Mouse (Mus musculus): ENCODE measurements at regions not wholly inside any gene's neighbourhood (a gene's known extent, or its start where the extent isn't known, plus 50 kb on each side); places are given as distances from the start of the nearest gene placed in this dataset.

DNA sequence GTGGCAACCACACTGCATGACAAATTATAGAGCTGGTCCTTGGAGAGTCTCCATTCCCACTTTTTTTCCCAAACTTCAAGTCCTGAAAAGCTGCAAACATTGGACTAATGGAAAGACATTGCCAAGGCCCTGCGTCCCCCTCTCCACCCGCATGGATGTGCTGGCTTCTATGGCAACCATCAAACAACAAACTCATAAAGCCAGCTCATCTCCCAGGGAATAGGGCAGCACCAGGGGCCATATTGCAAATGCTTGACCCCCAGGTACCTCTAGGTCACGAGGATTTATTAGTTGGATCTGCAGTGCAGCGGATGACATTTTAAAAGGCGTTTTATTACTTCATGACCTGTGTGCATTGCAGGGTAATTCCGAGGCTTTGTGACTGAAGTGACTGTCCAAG, 324.5 kb downstream of the Fam49a start:
- no peak for DNase-seq
- intact Hi-C loops (cut with DNase I) = no loop called here

DNA sequence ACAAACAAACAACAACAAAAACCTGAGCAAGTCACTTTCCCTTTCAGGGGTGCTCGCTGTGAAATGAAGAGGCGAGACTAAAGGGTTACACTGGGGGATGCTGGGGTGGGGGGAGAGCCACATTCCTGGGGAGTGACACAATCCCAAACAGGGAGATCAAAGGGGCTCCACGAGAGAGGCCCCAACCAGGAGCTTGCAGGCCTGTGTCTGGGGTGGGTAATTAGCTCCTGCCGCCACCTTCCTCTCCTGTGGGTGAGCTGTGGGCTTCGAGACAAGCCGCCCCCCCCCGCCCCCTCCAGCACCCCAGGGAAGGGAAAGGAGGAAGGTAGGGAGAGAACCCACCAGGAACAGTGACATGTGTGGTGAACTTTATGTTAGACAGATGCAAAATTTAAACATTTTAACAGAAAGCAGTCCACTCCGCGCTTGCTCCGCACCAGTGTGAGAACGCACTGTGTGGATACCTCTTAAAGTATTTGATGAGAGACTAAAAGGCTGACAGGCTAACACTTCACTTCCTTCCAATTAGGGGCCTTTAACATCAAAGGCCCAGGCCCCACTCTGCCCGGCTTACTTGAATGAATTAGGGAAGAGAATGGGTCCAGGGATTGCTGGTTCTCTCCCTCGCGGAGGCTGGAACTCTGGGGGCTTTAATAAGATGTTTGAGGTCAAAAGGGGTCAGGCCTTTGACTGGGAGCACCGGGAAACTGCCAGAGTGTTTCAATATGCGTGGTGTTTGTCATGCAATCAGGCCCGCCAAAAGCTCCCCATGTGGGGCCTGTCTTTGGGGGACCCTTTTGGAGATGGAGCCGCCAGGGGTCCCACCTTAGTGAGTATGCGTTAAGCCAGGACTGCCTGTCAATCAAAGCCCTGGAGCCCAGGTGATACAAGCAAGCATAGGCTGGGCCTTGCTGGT, 319.6 kb downstream of the Fam49a start:
- no peak for DNase-seq
- intact Hi-C loops (cut with DNase I) = no loop called here

- intact Hi-C loops (cut with DNase I) = no loop called here
- DNase-seq = no peak
Observed at GRCm38 (mm10) chr12:12580763-12581178, 318.8 kb downstream of the Fam49a start.

- intact Hi-C loops (cut with DNase I) = no loop called here
Observed at GRCm38 (mm10) chr12:12578278-12578677, 316.3 kb downstream of the Fam49a start.

DNA sequence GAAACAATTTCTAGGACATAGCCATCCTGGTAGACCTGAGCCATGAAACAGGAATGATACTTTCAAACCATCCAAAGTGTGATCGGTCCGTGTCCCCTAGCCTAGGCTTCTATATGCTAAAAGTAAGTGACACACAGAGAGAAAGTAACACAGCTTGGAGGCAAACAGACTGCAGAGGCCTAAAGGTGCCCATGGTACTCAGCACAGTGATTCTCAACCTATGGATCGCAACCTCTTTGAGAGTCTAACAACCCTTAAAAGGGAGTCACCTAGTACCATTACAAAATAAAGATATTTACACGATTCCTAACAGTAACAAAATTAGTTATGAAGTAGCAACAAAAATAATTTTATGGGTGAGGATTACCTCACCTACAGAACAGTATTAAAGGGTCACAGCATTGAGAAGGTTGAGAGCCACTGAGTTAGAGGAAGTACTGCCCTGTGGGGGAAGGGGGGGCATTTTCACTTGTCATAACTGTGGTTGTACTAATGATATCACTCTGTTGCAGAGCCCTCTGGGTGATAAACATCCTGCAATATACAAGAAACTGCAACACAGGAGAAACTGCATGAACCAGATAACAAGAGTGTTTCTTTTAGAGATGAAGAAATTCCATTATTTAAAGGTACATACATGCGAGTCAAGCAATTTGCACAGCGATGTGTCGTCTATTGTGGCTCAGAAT, 308.8 kb downstream of the Fam49a start:
- intact Hi-C loops (cut with DNase I) = no loop called here
- DNase-seq = no peak

More at GRCm38 (mm10) chr12:12578278-12578677, 316.3 kb downstream of the Fam49a start:
- DNase-seq = no peak

GRCm38 (mm10) chr12:12567734-12568104, 305.8 kb downstream of the Fam49a start:
- DNase-seq = no peak
- intact Hi-C loops (cut with DNase I) = no loop called here

DNA sequence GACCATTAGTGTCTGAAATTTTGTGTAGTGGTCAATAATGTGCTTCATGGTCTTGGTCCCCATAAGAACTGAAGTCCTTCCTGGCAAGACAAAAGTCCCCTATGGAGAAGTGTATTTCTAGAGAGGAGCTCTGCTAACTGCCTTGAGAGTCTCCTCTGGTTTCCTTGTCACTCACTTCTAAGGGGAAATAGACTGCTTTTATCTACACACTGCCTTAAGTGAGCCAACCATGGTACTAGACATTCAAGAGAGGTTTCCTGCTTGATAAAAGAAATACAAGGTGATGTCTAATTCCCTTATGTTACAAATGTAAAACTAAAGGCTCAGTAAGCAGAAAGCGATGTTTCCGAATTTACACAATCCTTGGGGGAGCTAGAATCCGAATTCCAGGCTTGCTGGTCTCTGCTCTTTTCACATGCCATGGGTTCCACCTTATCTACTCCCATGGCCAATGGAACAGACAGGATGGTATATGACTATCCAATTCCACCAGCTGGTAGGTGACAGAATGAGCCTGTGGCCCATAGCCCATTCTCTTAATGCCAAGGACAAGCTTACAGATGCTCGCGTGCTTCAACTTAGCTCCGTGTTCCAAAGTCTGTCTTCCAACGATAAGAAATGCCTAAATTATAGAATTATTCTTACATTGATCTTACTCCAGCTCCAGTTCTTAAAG, 305.3 kb downstream of the Fam49a start:
- DNase-seq = no peak

GRCm38 (mm10) chr12:12562267-12562666, 300.3 kb downstream of the Fam49a start:
- intact Hi-C loops (cut with DNase I) = no loop called here
- DNase-seq = no peak

More for the DNA sequence above, 305.3 kb downstream of the Fam49a start:
- intact Hi-C loops (cut with DNase I) = no loop called here

- DNase-seq = no peak
- intact Hi-C loops (cut with DNase I) = no loop called here
Observed at GRCm38 (mm10) chr12:12551818-12552217, 289.9 kb downstream of the Fam49a start.

- intact Hi-C loops (cut with DNase I) = no loop called here
- DNase-seq = no peak
Observed at GRCm38 (mm10) chr12:12549649-12550048, 287.7 kb downstream of the Fam49a start.

DNA sequence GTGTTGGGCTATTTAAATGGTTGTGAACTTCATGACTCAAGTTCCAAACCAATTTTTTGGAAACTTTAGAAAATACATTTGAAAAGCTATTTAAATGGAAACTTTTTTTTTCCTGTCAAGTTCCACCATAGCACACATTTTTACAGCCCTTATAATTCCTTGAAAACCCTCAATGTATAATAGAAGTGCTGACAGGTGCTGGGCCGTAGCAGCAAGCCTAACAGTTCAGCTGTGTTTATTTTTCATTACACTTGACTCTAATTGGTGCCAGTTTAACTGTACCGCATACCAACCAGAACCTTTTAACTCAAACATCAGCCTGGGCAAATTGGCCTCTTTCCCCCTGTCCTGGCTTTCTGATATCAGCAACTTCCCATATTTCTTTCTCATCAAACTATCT, 286.7 kb downstream of the Fam49a start:
- intact Hi-C loops (cut with DNase I) = no loop called here
- no peak for DNase-seq

DNA sequence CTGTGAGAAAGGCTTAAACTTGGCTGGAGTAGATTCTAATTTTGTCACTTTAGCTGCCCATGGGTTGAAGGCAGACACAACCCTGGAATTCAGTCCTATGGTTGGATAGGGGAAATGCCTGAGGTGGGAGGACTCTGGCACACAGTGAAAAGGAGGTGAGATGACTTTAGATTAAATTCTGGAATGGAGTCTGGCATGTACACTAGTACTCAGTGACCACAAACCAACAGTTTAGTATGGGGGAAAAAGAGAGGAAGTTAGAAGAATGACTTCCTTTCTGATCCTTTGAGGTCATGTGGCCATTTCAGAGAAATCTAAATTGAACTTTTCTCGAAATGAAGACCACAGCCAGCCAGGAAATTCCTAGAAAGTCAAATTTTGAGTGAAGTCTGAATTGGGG, 285.5 kb downstream of the Fam49a start:
- intact Hi-C loops (cut with DNase I) = no loop called here
- DNase-seq = no peak

GRCm38 (mm10) chr12:12546372-12547031, 284.6 kb downstream of the Fam49a start:
- intact Hi-C loops (cut with DNase I) = no loop called here
- no peak for DNase-seq

GRCm38 (mm10) chr12:12541076-12542070, 279.4 kb downstream of the Fam49a start:
- DNase-seq = peak in 1 of 2 experiments; percentile 14
- intact Hi-C loops (cut with DNase I) = no loop called here

GRCm38 (mm10) chr12:12539291-12539690, 277.4 kb downstream of the Fam49a start:
- intact Hi-C loops (cut with DNase I) = no loop called here
- DNase-seq = no peak

DNA sequence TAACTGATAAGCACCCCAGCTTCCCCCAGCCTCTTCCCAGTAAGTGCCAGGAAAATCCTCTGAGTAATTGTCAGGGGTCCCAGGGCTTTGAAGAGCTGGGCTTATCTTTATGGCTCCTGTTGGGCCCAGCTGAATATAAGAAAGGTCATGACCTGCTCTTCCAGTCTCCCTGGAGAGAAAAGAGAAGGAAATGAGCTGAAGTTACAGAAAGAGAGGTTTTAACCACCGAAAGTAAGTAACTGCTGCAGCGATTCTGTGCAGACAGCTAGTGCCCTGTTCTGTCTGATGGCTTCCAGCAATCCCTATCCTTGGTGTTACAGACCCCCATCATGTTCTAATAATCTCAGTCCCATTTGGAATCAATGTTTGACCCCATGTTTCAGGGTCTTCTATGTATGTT, 272.8 kb downstream of the Fam49a start:
- no peak for DNase-seq
- intact Hi-C loops (cut with DNase I) = no loop called here

GRCm38 (mm10) chr12:12530796-12531195, 268.9 kb downstream of the Fam49a start:
- intact Hi-C loops (cut with DNase I) = no loop called here
- no peak for DNase-seq

DNA sequence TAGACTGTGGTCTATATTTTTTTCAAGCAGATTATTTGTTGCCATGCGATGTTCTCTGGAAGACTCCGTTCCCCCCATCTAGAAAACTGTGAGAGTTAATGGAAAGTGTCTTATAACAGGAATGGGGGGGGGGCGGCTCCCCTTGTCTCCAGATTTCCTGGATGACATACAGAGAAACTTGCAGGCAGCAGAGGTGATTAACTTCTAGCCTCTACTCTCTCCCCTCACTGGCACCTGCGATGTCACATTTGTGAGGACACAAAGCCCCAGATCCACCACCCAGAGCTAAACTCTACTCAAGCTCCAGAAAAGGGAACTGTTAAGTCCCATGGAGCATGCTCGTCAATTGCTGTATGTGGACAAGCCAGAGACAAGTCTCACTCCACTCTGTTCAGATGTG, 267.6 kb downstream of the Fam49a start:
- DNase-seq = no peak
- intact Hi-C loops (cut with DNase I) = no loop called here

DNA sequence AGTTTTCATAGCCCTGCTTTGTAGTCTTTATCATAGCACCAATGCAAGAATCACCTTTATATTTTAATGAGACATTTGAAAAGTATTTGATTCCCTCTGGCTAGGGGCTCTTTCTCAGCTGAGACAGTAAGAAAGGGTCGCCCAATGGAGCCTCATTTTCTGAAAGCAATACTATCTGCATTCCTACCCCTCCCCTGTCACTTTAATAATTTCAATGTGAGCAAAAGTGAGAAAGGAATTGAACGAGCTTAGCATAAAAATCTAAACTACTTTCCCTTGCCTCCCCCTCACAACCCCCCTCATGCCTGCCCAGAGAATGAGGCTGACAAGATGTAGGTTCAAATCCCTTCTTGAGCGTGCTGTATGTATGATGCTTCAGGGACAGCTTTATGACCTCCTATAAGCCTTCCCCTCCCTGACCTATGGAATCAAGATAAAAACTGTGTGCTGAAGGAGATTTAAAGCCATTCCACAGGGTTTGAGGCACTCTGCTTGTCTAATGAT, 266.6 kb downstream of the Fam49a start:
- no peak for DNase-seq
- intact Hi-C loops (cut with DNase I) = no loop called here

All from heart, postnatal 14 days (tissue).